Mouse (Mus musculus): ENCODE results near the gene Gm4981. TPM values are rescaled to one million over a fixed set of nuclear protein-coding genes. Genes with fewer than 3 reads are reported as not detected.
"Not testable (repeated sequence)": the region's sequence is repeated elsewhere in the genome, so short reads cannot be mapped to it uniquely, and the experiment has no call there.

The Gm4981 gene
- not detected in 2 replicates for polyA plus RNA-seq (2016; fragmentation: Nextera tagmentation; extraction: Ambion mirVana)

GRCm38 (mm10) chr10:58236613-58237012 lies at the start of gene Gm4981:
Gene Gm4981 (minus strand): TSS chr10:58236701.
- 90% methylated on average over 10 of the region's 10 CpGs for WGBS
- DNase-seq (ENCODE audit: low spot score) = no peak

GRCm38 (mm10) chr10:58282238-58282637 lies 45.7 kb upstream of the Gm4981 start:
- no peak for DNase-seq (ENCODE audit: low spot score)
- H3K4me3 ChIP-seq = no peak overlapping the region
- no peak overlapping the region for H3K27ac ChIP-seq
- WGBS = 94% methylated on average over 7 of the region's 7 CpGs
- peaks cover 79% of the 10 kb centered on the region for H3K36me3 ChIP-seq
- H3K27me3 ChIP-seq (ENCODE audit: insufficient read depth, poor library complexity, severe bottlenecking) = no peaks in the 10 kb centered on the region
- H3K4me1 ChIP-seq (replicated peaks) = no peaks in the 10 kb centered on the region
- no peaks in the 10 kb centered on the region for H3K9me3 ChIP-seq

More at GRCm38 (mm10) chr10:58236613-58237012, at the start of gene Gm4981:
- Histone ChIP-seq H3K27ac (no peak within 1 kb of the TSS), H3K36me3 (no peaks in the 10 kb centered on the region), H3K4me3 (no peak within 1 kb of the TSS), H3K27me3 (ENCODE audit: insufficient read depth, poor library complexity, severe bottlenecking) (no peaks in the 10 kb centered on the region), H3K9me3 (peaks cover 42% of the 10 kb centered on the region), H3K4me1 (replicated peaks) (no peaks in the 10 kb centered on the region)

GRCm38 (mm10) chr10:58258466-58258865 lies 22.0 kb upstream of the Gm4981 start:
- H3K27me3 ChIP-seq (ENCODE audit: insufficient read depth, poor library complexity, severe bottlenecking) = no peaks in the 10 kb centered on the region
- H3K27ac ChIP-seq = no peak overlapping the region
- no peaks in the 10 kb centered on the region for H3K9me3 ChIP-seq
- DNase-seq (ENCODE audit: low spot score) = no peak
- peaks cover 48% of the 10 kb centered on the region for H3K36me3 ChIP-seq
- H3K4me3 ChIP-seq = no peak overlapping the region
- 89% methylated on average over 5 of the region's 5 CpGs for WGBS
- H3K4me1 ChIP-seq (replicated peaks) = peaks cover 13% of the 10 kb centered on the region

- no peaks in the 10 kb centered on the region for H3K27me3 ChIP-seq (ENCODE audit: insufficient read depth, poor library complexity, severe bottlenecking)
- no peaks in the 10 kb centered on the region for H3K9me3 ChIP-seq
- 18% methylated on average over 4 of the region's 4 CpGs for WGBS
- H3K27ac ChIP-seq = peak overlapping the region; percentile 93
- H3K4me1 ChIP-seq (replicated peaks) = peaks cover 13% of the 10 kb centered on the region
- DNase-seq (ENCODE audit: low spot score) = no peak
- peaks cover 27% of the 10 kb centered on the region for H3K36me3 ChIP-seq
- peak overlapping the region; percentile 87 for H3K4me3 ChIP-seq
These were observed 19.5 kb upstream of the Gm4981 start for GRCm38 (mm10) chr10:58255954-58256353.

- peak; percentile 96 for DNase-seq (ENCODE audit: low spot score)
- peak within 1 kb of the TSS; percentile 93 for H3K27ac ChIP-seq
- under 1% methylated on average over 58 of the region's 58 CpGs for WGBS
- peak within 1 kb of the TSS; percentile 87 for H3K4me3 ChIP-seq
- no peaks in the 10 kb centered on the region for H3K9me3 ChIP-seq
- H3K36me3 ChIP-seq = peaks cover 26% of the 10 kb centered on the region
- H3K27me3 ChIP-seq (ENCODE audit: insufficient read depth, poor library complexity, severe bottlenecking) = no peaks in the 10 kb centered on the region
- H3K4me1 ChIP-seq (replicated peaks) = peaks cover 13% of the 10 kb centered on the region
These were observed 18.9 kb upstream of the Gm4981 start, which contains the start of gene Gcc2 for GRCm38 (mm10) chr10:58255213-58255892. Gene Gcc2 (plus strand): TSS chr10:58255497.

- H3K27ac ChIP-seq = peak overlapping the region; percentile 93
- H3K4me3 ChIP-seq = peak overlapping the region; percentile 87
- H3K4me1 ChIP-seq (replicated peaks) = peaks cover 13% of the 10 kb centered on the region
- H3K27me3 ChIP-seq (ENCODE audit: insufficient read depth, poor library complexity, severe bottlenecking) = no peaks in the 10 kb centered on the region
- no peaks in the 10 kb centered on the region for H3K9me3 ChIP-seq
- DNase-seq (ENCODE audit: low spot score) = no peak
- 41% methylated on average over 6 of the region's 6 CpGs for whole genome bisulfite sequencing
- H3K36me3 ChIP-seq = peaks cover 20% of the 10 kb centered on the region
These were observed 18.2 kb upstream of the Gm4981 start for GRCm38 (mm10) chr10:58254635-58255175.

GRCm38 (mm10) chr10:58249535-58249934 lies 13.0 kb upstream of the Gm4981 start:
- no peak overlapping the region for H3K4me3 ChIP-seq
- DNase-seq (ENCODE audit: low spot score) = no peak
- no peak overlapping the region for H3K27ac ChIP-seq
- no peaks in the 10 kb centered on the region for H3K36me3 ChIP-seq
- no peaks in the 10 kb centered on the region for H3K9me3 ChIP-seq
- 28% methylated on average over 1 of the region's 1 CpGs for WGBS
- H3K4me1 ChIP-seq (replicated peaks) = peaks cover 1% of the 10 kb centered on the region
- no peaks in the 10 kb centered on the region for H3K27me3 ChIP-seq (ENCODE audit: insufficient read depth, poor library complexity, severe bottlenecking)

- H3K36me3 ChIP-seq; H3K4me1 ChIP-seq (replicated peaks); H3K4me3 ChIP-seq; H3K27ac ChIP-seq; H3K27me3 ChIP-seq (ENCODE audit: insufficient read depth, poor library complexity, severe bottlenecking): not testable (repeated sequence)
- 83% methylated on average over 8 of the region's 8 CpGs for WGBS
- DNase-seq (ENCODE audit: low spot score) = peak; percentile 38
- peaks cover 28% of the 10 kb centered on the region for H3K9me3 ChIP-seq
These were observed 2.7 kb upstream of the Gm4981 start for GRCm38 (mm10) chr10:58238984-58239740.

GRCm38 (mm10) chr10:58234985-58235384 lies 1.5 kb downstream of the Gm4981 start:
- H3K36me3 ChIP-seq; H3K4me3 ChIP-seq; DNase-seq (ENCODE audit: low spot score); H3K4me1 ChIP-seq (replicated peaks); H3K27me3 ChIP-seq (ENCODE audit: insufficient read depth, poor library complexity, severe bottlenecking); H3K27ac ChIP-seq: not testable (repeated sequence)
- peaks cover 47% of the 10 kb centered on the region for H3K9me3 ChIP-seq
- WGBS = 84% methylated on average over 4 of the region's 4 CpGs

- H3K4me1 ChIP-seq (replicated peaks); DNase-seq (ENCODE audit: low spot score); H3K4me3 ChIP-seq; H3K27ac ChIP-seq; H3K36me3 ChIP-seq; H3K27me3 ChIP-seq (ENCODE audit: insufficient read depth, poor library complexity, severe bottlenecking): not testable (repeated sequence)
- H3K9me3 ChIP-seq = peaks cover 44% of the 10 kb centered on the region
These were observed 2.8 kb downstream of the Gm4981 start for GRCm38 (mm10) chr10:58233740-58234121.

GRCm38 (mm10) chr10:58233054-58233739 lies 3.3 kb downstream of the Gm4981 start:
- 81% methylated on average over 10 of the region's 10 CpGs for WGBS
- H3K27me3 ChIP-seq (ENCODE audit: insufficient read depth, poor library complexity, severe bottlenecking); DNase-seq (ENCODE audit: low spot score): not testable (repeated sequence)

GRCm38 (mm10) chr10:58232641-58232969 lies 3.9 kb downstream of the Gm4981 start, which contains the start of gene Duxf3:
Gene Duxf3 (minus strand): TSS chr10:58232675.
- not testable (repeated sequence) for H3K4me3 ChIP-seq; H3K4me1 ChIP-seq (replicated peaks); H3K36me3 ChIP-seq; H3K27me3 ChIP-seq (ENCODE audit: insufficient read depth, poor library complexity, severe bottlenecking); H3K27ac ChIP-seq; DNase-seq (ENCODE audit: low spot score)
- H3K9me3 ChIP-seq = peaks cover 39% of the 10 kb centered on the region
- WGBS = 89% methylated on average over 8 of the region's 8 CpGs

More at GRCm38 (mm10) chr10:58233054-58233739, 3.3 kb downstream of the Gm4981 start:
- H3K36me3 ChIP-seq; H3K27ac ChIP-seq; H3K4me1 ChIP-seq (replicated peaks); H3K4me3 ChIP-seq: not testable (repeated sequence)
- H3K9me3 ChIP-seq = peaks cover 41% of the 10 kb centered on the region
